Mouse (Mus musculus) kidney, embryonic 14.5 days (tissue): ENCODE data around the gene Tle6. TPM values are rescaled to one million over a fixed set of nuclear protein-coding genes. Genes with fewer than 3 reads are reported as not detected.

Experiments used
- ATAC-seq: fragments of 200-750 bp; cut with Nextera tagmentation; 2 replicates; pipeline ENCODE4 v1.8.0; 2017; ENCODE audit warnings: moderate number of reproducible peaks, mild to moderate bottlenecking, moderate TSS enrichment, moderate library complexity; ENCODE audit not compliant: low FRiP score, low TSS enrichment
- H3K27ac ChIP-seq: fragments of 300-500 bp; sonication (generic); 2 replicates; pipeline ENCODE4 v1.5.1; 2014; ENCODE audit warnings: low read depth, mild to moderate bottlenecking, low read length, moderate library complexity, mixed read lengths
- H3K27me3 ChIP-seq: fragments of 300-500 bp; sonication (generic); 2 replicates; pipeline ENCODE4 v1.6.1; 2014; ENCODE audit warnings: mild to moderate bottlenecking, low read length; ENCODE audit not compliant: control insufficient read depth, insufficient read depth
- H3K36me3 ChIP-seq: fragments of 300-500 bp; sonication (generic); 2 replicates; pipeline ENCODE4 v1.6.1; 2014; ENCODE audit warnings: low read length, mixed read lengths; ENCODE audit not compliant: control insufficient read depth, insufficient read depth
- H3K4me1 ChIP-seq: fragments of 300-500 bp; sonication (generic); 2 replicates; pipeline ENCODE4 v1.6.1; 2014; ENCODE audit warnings: low read length, mixed read lengths; ENCODE audit not compliant: control insufficient read depth, insufficient read depth
- H3K4me2 ChIP-seq: fragments of 300-500 bp; sonication (generic); replicated peaks from 2 replicates; pipeline ENCODE4 v1.6.1; 2014; ENCODE audit warnings: low read depth, mild to moderate bottlenecking, low read length
- H3K4me3 ChIP-seq: fragments of 300-500 bp; sonication (generic); 2 replicates; pipeline ENCODE4 v1.5.1; 2014; ENCODE audit warnings: mild to moderate bottlenecking, low read length
- H3K9ac ChIP-seq: fragments of 300-500 bp; sonication (generic); 2 replicates; pipeline ENCODE4 v1.6.1; 2014; ENCODE audit warnings: low read depth, mild to moderate bottlenecking, low read length, moderate library complexity
- H3K9me3 ChIP-seq: fragments of 300-500 bp; sonication (generic); 2 replicates; pipeline ENCODE4 v1.6.1; 2016; ENCODE audit warnings: low read length; ENCODE audit not compliant: control insufficient read depth
- WGBS: fragments of 180-500 bp; shearing (Covaris S2); extraction: QIAGEN DNeasy Blood & Tissue Kit; methylation state at CpG from one replicate; pipeline ENCODE4 v1.1.7; 2014; 5-methylcytosine and 5-hydroxymethylcytosine counted together
- polyA plus RNA-seq: library from polyadenylated mRNA; unstranded; fragments of >200 nt; fragmentation: Nextera tagmentation; extraction: Ambion mirVana; gene quantifications from 2 replicates; pipeline ENCODE4 v1.2.1, GENCODE M21; 2014

The Tle6 gene
- polyA plus RNA-seq, 1 experiment from 2014 or later, result 15.5 TPM

- H3K27ac ChIP-seq, result peak within 1 kb of the TSS; percentile 79
- H3K27me3 ChIP-seq, result no peaks in the 10 kb centered on the region
- peaks cover 27% of the 10 kb centered on the region for H3K4me1 ChIP-seq
- no peaks in the 10 kb centered on the region for H3K36me3 ChIP-seq
- no peaks in the 10 kb centered on the region; the same call in 1 of the 2 replicates for H3K9me3 ChIP-seq
- peak; percentile 84 for ATAC-seq
- WGBS, result 1% methylated on average over 39 of the region's 39 CpGs
- H3K9ac ChIP-seq, result peak within 1 kb of the TSS; percentile 58
- peak within 1 kb of the TSS; percentile 85 for H3K4me2 ChIP-seq
- H3K4me3 ChIP-seq, result peak within 1 kb of the TSS; percentile 49
These were observed 5.3 kb upstream of the Tle6 start, which contains the start of gene BC025920 for GRCm38 (mm10) chr10:81605974-81606751. TSS of gene BC025920 (plus strand) at chr10:81606270.

DNA sequence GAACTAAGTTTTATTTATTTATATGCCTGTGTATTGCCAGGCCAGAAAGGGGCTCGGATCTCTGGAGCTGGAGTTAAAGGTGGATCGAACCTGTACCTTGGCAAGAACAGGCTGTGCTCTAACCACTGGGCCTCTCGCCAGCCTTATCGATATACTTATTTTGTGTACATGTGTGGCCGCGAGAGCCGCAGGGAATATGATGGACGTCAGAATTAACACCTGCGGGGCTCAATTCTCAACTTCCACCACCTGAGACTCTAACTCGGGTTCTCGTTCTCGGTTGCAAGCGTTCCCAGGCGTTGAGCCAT, 4.7 kb upstream of the Tle6 start:
- Histone ChIP-seq H3K27ac (peak overlapping the region; percentile 79), H3K9me3 (no peaks in the 10 kb centered on the region; the same call in 1 of the 2 replicates), H3K4me3 (peak overlapping the region; percentile 49), H3K9ac (peak overlapping the region; percentile 46; the same call in 1 of the 2 replicates), H3K36me3 (no peaks in the 10 kb centered on the region), H3K27me3 (no peaks in the 10 kb centered on the region), H3K4me2 (peak overlapping the region; percentile 61), H3K4me1 (peaks cover 30% of the 10 kb centered on the region)
- WGBS, result 3% methylated on average over 14 of the region's 14 CpGs
- no peak for ATAC-seq

- Histone ChIP-seq H3K4me1 (peaks cover 35% of the 10 kb centered on the region), H3K27me3 (no peaks in the 10 kb centered on the region), H3K4me2 (peak overlapping the region; percentile 61), H3K27ac (peak overlapping the region; percentile 79), H3K9ac (peak overlapping the region; percentile 46; the same call in 1 of the 2 replicates), H3K4me3 (peak overlapping the region; percentile 49), H3K9me3 (no peaks in the 10 kb centered on the region; the same call in 1 of the 2 replicates), H3K36me3 (no peaks in the 10 kb centered on the region)
- WGBS, result 20% methylated on average over 29 of the region's 29 CpGs
- peak; percentile 33 for ATAC-seq
These were observed 4.2 kb upstream of the Tle6 start for GRCm38 (mm10) chr10:81604968-81605665.

DNA sequence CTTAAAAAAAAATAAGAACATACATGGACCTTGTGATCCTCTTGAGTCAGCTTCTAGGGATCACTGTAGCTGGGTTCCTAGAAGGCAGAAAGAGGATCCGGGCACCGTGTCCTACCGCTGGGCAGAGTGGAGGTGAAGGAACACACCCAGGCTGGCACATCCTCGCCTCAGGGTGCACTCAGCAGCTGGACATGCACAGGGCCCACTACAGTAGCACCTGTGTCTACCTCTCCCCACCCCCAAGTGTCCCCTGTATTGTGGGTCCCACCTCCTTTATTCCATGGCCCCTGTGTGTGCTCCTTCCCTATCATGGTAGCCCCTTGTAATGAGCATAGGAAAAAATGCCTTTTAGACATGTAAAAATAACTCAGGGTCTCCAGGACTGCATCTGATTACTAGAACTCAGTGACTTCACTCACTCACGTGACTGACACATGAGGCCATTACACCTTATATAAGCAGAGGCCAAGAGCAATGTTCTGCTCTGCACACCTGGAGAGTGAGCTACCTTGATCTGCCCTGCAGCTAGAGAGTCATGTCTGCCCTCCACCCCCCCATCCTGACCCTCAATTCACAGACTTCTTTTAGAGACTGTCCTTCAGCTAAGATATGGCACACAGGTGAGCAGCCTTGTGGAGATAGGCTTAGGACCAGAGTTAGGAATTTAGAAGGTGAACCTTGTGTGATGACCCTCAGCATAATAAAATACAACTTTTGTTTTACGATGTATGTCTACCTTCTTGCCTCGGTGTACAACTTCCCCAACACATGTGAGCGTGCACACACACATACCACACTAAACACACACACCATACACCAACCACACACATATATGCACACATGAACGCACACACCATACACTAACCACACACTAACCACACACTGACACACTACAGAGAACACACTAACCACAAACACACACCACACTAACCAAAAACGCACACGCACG, 3.4 kb upstream of the Tle6 start:
- no peaks in the 10 kb centered on the region for H3K36me3 ChIP-seq
- H3K27ac ChIP-seq, result no peak overlapping the region
- H3K9ac ChIP-seq, result no peak overlapping the region
- 77% methylated on average over 12 of the region's 12 CpGs for WGBS
- H3K27me3 ChIP-seq, result no peaks in the 10 kb centered on the region
- no peak overlapping the region for H3K4me3 ChIP-seq
- peaks cover 42% of the 10 kb centered on the region for H3K4me1 ChIP-seq
- no peak for ATAC-seq
- no peaks in the 10 kb centered on the region for H3K9me3 ChIP-seq
- H3K4me2 ChIP-seq, result peak overlapping the region; percentile 61; the same call in 1 of the 2 replicates

- Histone ChIP-seq H3K4me3 (no peak overlapping the region), H3K4me1 (peaks cover 56% of the 10 kb centered on the region), H3K4me2 (no peak overlapping the region), H3K9me3 (no peaks in the 10 kb centered on the region), H3K9ac (no peak overlapping the region), H3K27me3 (no peaks in the 10 kb centered on the region), H3K36me3 (no peaks in the 10 kb centered on the region), H3K27ac (no peak overlapping the region)
- 21% methylated on average over 4 of the region's 4 CpGs for WGBS
- no peak for ATAC-seq
These were observed 1.9 kb upstream of the Tle6 start for GRCm38 (mm10) chr10:81602741-81603151.

DNA sequence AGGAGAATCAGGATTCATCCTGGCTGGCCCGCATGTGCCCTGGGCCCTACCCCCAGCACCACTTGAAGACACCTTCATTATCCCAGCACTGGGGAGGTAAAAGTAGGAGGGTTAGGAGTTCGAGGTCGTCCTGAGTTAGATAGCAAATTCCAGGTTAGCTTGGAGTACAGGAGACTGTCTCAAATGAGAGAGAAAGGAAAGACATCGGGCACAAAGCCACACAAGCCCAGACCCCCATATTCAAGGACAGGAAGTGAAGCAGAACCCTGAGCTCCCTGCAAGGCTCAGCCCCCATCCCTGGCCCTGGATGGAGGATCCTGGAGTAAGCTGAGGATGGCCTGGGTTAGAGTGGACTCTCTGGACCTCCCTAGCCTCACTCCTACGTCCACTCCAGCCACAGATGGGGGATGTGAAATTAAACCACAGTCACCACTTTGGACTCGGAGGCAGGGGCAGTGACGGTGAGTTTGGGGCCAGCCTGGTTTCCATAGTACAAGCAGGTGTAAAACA, 578 bp upstream of the Tle6 start:
- H3K27ac ChIP-seq, result peak overlapping the region; percentile 56; the same call in 1 of the 2 replicates
- H3K9ac ChIP-seq, result no peak overlapping the region
- no peak overlapping the region for H3K4me3 ChIP-seq
- no peaks in the 10 kb centered on the region for H3K9me3 ChIP-seq
- no peaks in the 10 kb centered on the region for H3K36me3 ChIP-seq
- no peaks in the 10 kb centered on the region for H3K27me3 ChIP-seq
- peak overlapping the region; percentile 30 for H3K4me2 ChIP-seq
- WGBS, result 12% methylated on average over 7 of the region's 7 CpGs
- ATAC-seq, result 0 out of 2 replicates have a peak, but pooled peaks have one; percentile 3
- H3K4me1 ChIP-seq, result peaks cover 64% of the 10 kb centered on the region

- H3K27ac ChIP-seq, result peak overlapping the region; percentile 33
- H3K9me3 ChIP-seq, result no peaks in the 10 kb centered on the region
- no peak overlapping the region for H3K4me3 ChIP-seq
- H3K36me3 ChIP-seq, result no peaks in the 10 kb centered on the region
- no peak overlapping the region for H3K4me2 ChIP-seq
- peaks cover 74% of the 10 kb centered on the region for H3K4me1 ChIP-seq
- no peak for ATAC-seq
- H3K9ac ChIP-seq, result no peak overlapping the region
- 35% methylated on average over 10 of the region's 10 CpGs for WGBS
- H3K27me3 ChIP-seq, result no peaks in the 10 kb centered on the region
These were observed 777 bp downstream of the Tle6 start for GRCm38 (mm10) chr10:81600096-81600495.

DNA sequence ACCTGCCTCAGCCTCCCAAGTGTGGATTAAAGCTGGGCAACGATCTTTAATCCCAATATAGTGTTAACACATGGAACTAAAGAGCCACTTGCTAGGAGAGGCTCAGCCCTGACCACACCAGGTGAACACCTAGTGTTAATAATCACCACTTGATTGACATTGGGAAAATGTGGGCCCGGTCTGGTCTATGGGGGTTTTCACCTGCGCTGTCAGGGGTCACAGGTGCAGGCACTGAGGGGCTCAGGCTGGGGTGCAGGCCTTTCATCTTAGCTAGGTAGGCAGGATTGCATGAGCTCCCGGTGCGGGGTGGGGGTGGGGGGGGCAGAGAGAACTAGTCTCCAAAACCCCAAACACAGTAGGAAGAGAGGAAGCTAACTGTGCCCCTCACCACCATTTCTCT, 1.2 kb downstream of the Tle6 start:
- H3K36me3 ChIP-seq, result no peaks in the 10 kb centered on the region
- ATAC-seq, result no peak
- H3K4me2 ChIP-seq, result no peak overlapping the region
- H3K4me3 ChIP-seq, result no peak overlapping the region
- H3K27ac ChIP-seq, result peak overlapping the region; percentile 33; the same call in 1 of the 2 replicates
- no peaks in the 10 kb centered on the region for H3K27me3 ChIP-seq
- H3K9me3 ChIP-seq, result no peaks in the 10 kb centered on the region
- WGBS, result 56% methylated on average over 5 of the region's 5 CpGs
- H3K4me1 ChIP-seq, result peaks cover 73% of the 10 kb centered on the region
- H3K9ac ChIP-seq, result no peak overlapping the region
